Mouse (Mus musculus) thymus, adult 2 months (tissue): Measurements from ENCODE around the gene Kcnk2.

ENCODE experiments used
- CTCF ChIP-seq: fragments of 200-500 bp; IDR thresholded peaks from 2 replicates; pipeline ENCODE4 v1.5.1; 2012; ENCODE audit warnings: mild to moderate bottlenecking, control low read depth, low read length, moderate library complexity, borderline replicate concordance; ENCODE audit not compliant: control insufficient read depth, poor library complexity, insufficient read depth; ENCODE audit errors: extremely low read depth
- POLR2A ChIP-seq: fragments of 200-500 bp; IDR thresholded peaks from 2 replicates; pipeline ENCODE4 v1.6.1; 2012; ENCODE audit warnings: mild to moderate bottlenecking, low read length, control low read depth, moderate library complexity; ENCODE audit not compliant: control insufficient read depth, poor library complexity, insufficient read depth; ENCODE audit errors: extremely low read depth

GRCm38 (mm10) chr1:189426252-189426651 lies 24.2 kb upstream of the Kcnk2 start:
- no peak for TF ChIP-seq CTCF
- no peak for TF ChIP-seq POLR2A
